Mouse (Mus musculus) cortical plate, adult 2 months (tissue): ENCODE results near the gene Uox.

Experiments used
- CTCF ChIP-seq: fragments of 200-500 bp; IDR thresholded peaks from 2 replicates; pipeline ENCODE4 v1.5.1; 2011; ENCODE audit warnings: mild to moderate bottlenecking, control low read depth, low read length; ENCODE audit not compliant: insufficient read depth; ENCODE audit errors: extremely low read depth
- POLR2A ChIP-seq: fragments of 200-500 bp; IDR thresholded peaks from 2 replicates; pipeline ENCODE4 v1.6.1; 2011; ENCODE audit warnings: mild to moderate bottlenecking, low read length, control low read depth; ENCODE audit not compliant: insufficient read depth; ENCODE audit errors: extremely low read depth

DNA sequence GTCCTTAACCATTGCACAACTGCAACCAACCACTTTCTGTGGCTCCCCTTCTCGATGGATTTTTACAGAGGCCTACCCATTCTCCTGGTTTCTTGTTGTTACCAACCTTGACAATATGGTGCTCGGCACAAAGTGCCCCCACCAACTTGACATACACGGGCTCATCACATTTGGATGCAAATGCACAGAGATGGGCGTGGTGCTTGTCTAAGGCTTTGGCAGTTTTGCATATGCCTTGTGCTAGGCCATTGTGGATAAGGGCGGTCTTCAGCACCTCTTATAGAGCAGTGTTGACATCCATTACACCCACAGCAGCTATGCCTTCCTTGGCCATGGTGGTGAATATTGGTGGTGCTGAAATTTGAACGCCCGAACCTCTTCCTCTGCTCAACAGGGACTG is 7.3 kb upstream of the Uox start:
- TF ChIP-seq POLR2A: no peak
- no peak for TF ChIP-seq CTCF
